Mouse (Mus musculus) limb, embryonic 13.5 days (tissue): ENCODE data around the gene Ccdc73. TPM values are rescaled to one million over a fixed set of nuclear protein-coding genes. Genes with fewer than 3 reads are reported as not detected.
"Not testable (repeated sequence)": the region's sequence is repeated elsewhere in the genome, so short reads cannot be mapped to it uniquely, and the experiment has no call there.

Source experiments
- ATAC-seq: fragments of 200-750 bp; cut with Nextera tagmentation; 2 replicates; pipeline ENCODE4 v1.8.0; 2017; ENCODE audit warnings: low read depth, moderate number of reproducible peaks, moderate TSS enrichment; ENCODE audit not compliant: low FRiP score
- H3K27ac ChIP-seq: fragments of 300-500 bp; sonication (generic); 2 replicates; pipeline ENCODE4 v1.5.1; 2015; ENCODE audit warnings: inconsistent platforms, mild to moderate bottlenecking, moderate library complexity
- H3K27me3 ChIP-seq: fragments of 300-500 bp; sonication (generic); 2 replicates; pipeline ENCODE4 v1.6.1; 2015; ENCODE audit warnings: mild to moderate bottlenecking, inconsistent platforms
- H3K36me3 ChIP-seq: fragments of 300-500 bp; sonication (generic); 2 replicates; pipeline ENCODE4 v1.6.1; 2015; ENCODE audit warnings: inconsistent platforms, mild to moderate bottlenecking, moderate library complexity
- H3K4me1 ChIP-seq: fragments of 300-500 bp; sonication (generic); 2 replicates; pipeline ENCODE4 v1.6.1; 2015; ENCODE audit warnings: inconsistent platforms
- H3K4me2 ChIP-seq: fragments of 300-500 bp; sonication (generic); replicated peaks from 2 replicates; pipeline ENCODE4 v1.6.1; 2015; ENCODE audit warnings: inconsistent platforms, mild to moderate bottlenecking, moderate library complexity
- H3K4me3 ChIP-seq: fragments of 300-500 bp; sonication (generic); 2 replicates; pipeline ENCODE4 v1.5.1; 2015; ENCODE audit warnings: moderate library complexity, mild to moderate bottlenecking, inconsistent platforms
- H3K9ac ChIP-seq: fragments of 300-500 bp; sonication (generic); 2 replicates; pipeline ENCODE4 v1.6.1; 2015; ENCODE audit warnings: mild to moderate bottlenecking, inconsistent platforms
- H3K9me3 ChIP-seq: fragments of 300-500 bp; sonication (generic); 2 replicates; pipeline ENCODE4 v1.6.1; 2016; ENCODE audit warnings: inconsistent platforms
- WGBS: fragments of 180-500 bp; shearing (Covaris S2); methylation state at CpG from one replicate; pipeline ENCODE4 v1.1.7; 2015; 5-methylcytosine and 5-hydroxymethylcytosine counted together
- polyA plus RNA-seq: library from polyadenylated mRNA; unstranded; fragments of >200 nt; fragmentation: Nextera tagmentation; extraction: Ambion mirVana; gene quantifications from 2 replicates; pipeline ENCODE4 v1.2.1, GENCODE M21; 2015

Gene Ccdc73
- polyA plus RNA-seq, 1 experiment from 2014 or later, result 10.9 TPM

GRCm38 (mm10) chr2:104849991-104850359 is 17.6 kb upstream of the Ccdc73 start:
- Histone ChIP-seq H3K36me3 (no peaks in the 10 kb centered on the region), H3K9ac (no peak overlapping the region; the same call in 1 of the 2 replicates), H3K4me2 (peak overlapping the region; percentile 97), H3K4me1 (peaks cover 23% of the 10 kb centered on the region), H3K9me3 (no peaks in the 10 kb centered on the region), H3K4me3 (peak overlapping the region; percentile 59), H3K27me3 (peaks cover 32% of the 10 kb centered on the region), H3K27ac (no peak overlapping the region)
- no peak for ATAC-seq
- WGBS, result 64% methylated on average over 3 of the region's 3 CpGs

GRCm38 (mm10) chr2:104851686-104852085 is 15.9 kb upstream of the Ccdc73 start:
- Histone ChIP-seq H3K9me3 (no peaks in the 10 kb centered on the region), H3K4me1 (peaks cover 17% of the 10 kb centered on the region), H3K4me3 (no peak overlapping the region), H3K9ac (no peak overlapping the region), H3K36me3 (no peaks in the 10 kb centered on the region), H3K27ac (no peak overlapping the region), H3K4me2 (no peak overlapping the region), H3K27me3 (peaks cover 32% of the 10 kb centered on the region)
- ATAC-seq, result no peak
- 44% methylated on average over 5 of the region's 5 CpGs for WGBS

GRCm38 (mm10) chr2:104852546-104852945 is 15.1 kb upstream of the Ccdc73 start:
- H3K9me3 ChIP-seq, result no peaks in the 10 kb centered on the region
- H3K27me3 ChIP-seq, result peaks cover 32% of the 10 kb centered on the region
- no peaks in the 10 kb centered on the region for H3K36me3 ChIP-seq
- no peak overlapping the region for H3K9ac ChIP-seq
- no peak overlapping the region for H3K4me2 ChIP-seq
- 85% methylated on average over 7 of the region's 7 CpGs for WGBS
- no peak overlapping the region for H3K27ac ChIP-seq
- ATAC-seq, result no peak
- no peak overlapping the region for H3K4me3 ChIP-seq
- H3K4me1 ChIP-seq, result peaks cover 12% of the 10 kb centered on the region; the same call in 1 of the 2 replicates

- WGBS, result 76% methylated on average over 1 of the region's 1 CpGs
- no peak for ATAC-seq
- no peaks in the 10 kb centered on the region for H3K9me3 ChIP-seq
These were observed 12.8 kb upstream of the Ccdc73 start for GRCm38 (mm10) chr2:104854836-104855235.

GRCm38 (mm10) chr2:104855732-104856131 is 11.9 kb upstream of the Ccdc73 start:
- Histone ChIP-seq H3K27ac (no peak overlapping the region), H3K36me3 (no peaks in the 10 kb centered on the region), H3K27me3 (peaks cover 20% of the 10 kb centered on the region), H3K4me1 (no peaks in the 10 kb centered on the region), H3K9me3 (no peaks in the 10 kb centered on the region), H3K9ac (no peak overlapping the region), H3K4me2 (no peak overlapping the region), H3K4me3 (no peak overlapping the region)
- no peak for ATAC-seq
- WGBS, result 30% methylated on average over 3 of the region's 3 CpGs

More at GRCm38 (mm10) chr2:104854836-104855235, 12.8 kb upstream of the Ccdc73 start:
- no peak overlapping the region for H3K9ac ChIP-seq
- H3K27ac ChIP-seq, result no peak overlapping the region
- H3K4me2 ChIP-seq, result no peak overlapping the region
- H3K36me3 ChIP-seq, result no peaks in the 10 kb centered on the region
- H3K27me3 ChIP-seq, result peaks cover 23% of the 10 kb centered on the region
- no peak overlapping the region for H3K4me3 ChIP-seq
- no peaks in the 10 kb centered on the region for H3K4me1 ChIP-seq

GRCm38 (mm10) chr2:104856218-104856617 is 11.4 kb upstream of the Ccdc73 start:
- Histone ChIP-seq H3K9ac (no peak overlapping the region), H3K27ac (no peak overlapping the region), H3K4me3 (no peak overlapping the region), H3K4me2 (no peak overlapping the region), H3K4me1 (no peaks in the 10 kb centered on the region), H3K36me3 (no peaks in the 10 kb centered on the region), H3K27me3 (peaks cover 15% of the 10 kb centered on the region), H3K9me3 (no peaks in the 10 kb centered on the region)
- no peak for ATAC-seq
- WGBS, result 68% methylated on average over 1 of the region's 1 CpGs

- WGBS, result 84% methylated on average over 3 of the region's 3 CpGs
- not testable (repeated sequence) for H3K4me3 ChIP-seq, H3K4me1 ChIP-seq, H3K9me3 ChIP-seq, H3K27me3 ChIP-seq, ATAC-seq, H3K9ac ChIP-seq, H3K27ac ChIP-seq, H3K36me3 ChIP-seq, H3K4me2 ChIP-seq
These were observed 9.5 kb upstream of the Ccdc73 start for GRCm38 (mm10) chr2:104858083-104858482.

GRCm38 (mm10) chr2:104859060-104859459 is 8.5 kb upstream of the Ccdc73 start:
- no peak for ATAC-seq
- Histone ChIP-seq H3K4me2 (no peak overlapping the region), H3K9ac (no peak overlapping the region), H3K36me3 (no peaks in the 10 kb centered on the region), H3K27ac (no peak overlapping the region), H3K27me3 (no peaks in the 10 kb centered on the region), H3K4me3 (no peak overlapping the region), H3K9me3 (no peaks in the 10 kb centered on the region), H3K4me1 (no peaks in the 10 kb centered on the region)
- WGBS, result 65% methylated on average over 5 of the region's 5 CpGs

- Histone ChIP-seq H3K4me1 (no peaks in the 10 kb centered on the region), H3K9me3 (no peaks in the 10 kb centered on the region), H3K27me3 (no peaks in the 10 kb centered on the region), H3K9ac (no peak overlapping the region), H3K36me3 (no peaks in the 10 kb centered on the region), H3K27ac (no peak overlapping the region), H3K4me3 (no peak overlapping the region), H3K4me2 (no peak overlapping the region)
- ATAC-seq, result no peak
- WGBS, result 81% methylated on average over 10 of the region's 10 CpGs
These were observed 7.2 kb upstream of the Ccdc73 start for GRCm38 (mm10) chr2:104860426-104860825.

GRCm38 (mm10) chr2:104864176-104864860 is 3.3 kb upstream of the Ccdc73 start:
- Histone ChIP-seq H3K4me2 (no peak overlapping the region), H3K9me3 (no peaks in the 10 kb centered on the region), H3K27ac (no peak overlapping the region), H3K36me3 (no peaks in the 10 kb centered on the region), H3K4me1 (no peaks in the 10 kb centered on the region), H3K27me3 (no peaks in the 10 kb centered on the region), H3K9ac (no peak overlapping the region), H3K4me3 (no peak overlapping the region)
- WGBS, result 88% methylated on average over 4 of the region's 4 CpGs
- ATAC-seq, result no peak

GRCm38 (mm10) chr2:104869101-104869500 is 1.5 kb downstream of the Ccdc73 start:
- Histone ChIP-seq H3K27ac (no peak overlapping the region), H3K4me2 (no peak overlapping the region), H3K36me3 (no peaks in the 10 kb centered on the region), H3K9me3 (no peaks in the 10 kb centered on the region), H3K27me3 (no peaks in the 10 kb centered on the region), H3K4me1 (no peaks in the 10 kb centered on the region), H3K4me3 (no peak overlapping the region), H3K9ac (no peak overlapping the region)
- WGBS, result 74% methylated on average over 3 of the region's 3 CpGs
- no peak for ATAC-seq

- no peaks in the 10 kb centered on the region for H3K9me3 ChIP-seq
- 84% methylated on average over 8 of the region's 8 CpGs for WGBS
- no peak for ATAC-seq
- no peak overlapping the region for H3K27ac ChIP-seq
- H3K4me1 ChIP-seq, result no peaks in the 10 kb centered on the region
- no peaks in the 10 kb centered on the region for H3K36me3 ChIP-seq
- H3K27me3 ChIP-seq, result no peaks in the 10 kb centered on the region
- no peak overlapping the region for H3K9ac ChIP-seq
- no peak overlapping the region for H3K4me3 ChIP-seq
- H3K4me2 ChIP-seq, result no peak overlapping the region
These were observed 11.2 kb downstream of the Ccdc73 start for GRCm38 (mm10) chr2:104878794-104879193.

GRCm38 (mm10) chr2:104886109-104886508 is 18.5 kb downstream of the Ccdc73 start:
- no peak for ATAC-seq
- Histone ChIP-seq H3K9me3 (no peaks in the 10 kb centered on the region), H3K4me2 (no peak overlapping the region)

More at GRCm38 (mm10) chr2:104886109-104886508, 18.5 kb downstream of the Ccdc73 start:
- H3K36me3 ChIP-seq, result no peaks in the 10 kb centered on the region
- no peaks in the 10 kb centered on the region for H3K27me3 ChIP-seq
- no peak overlapping the region for H3K27ac ChIP-seq
- H3K4me1 ChIP-seq, result no peaks in the 10 kb centered on the region
- no peak overlapping the region for H3K9ac ChIP-seq
- WGBS, result 91% methylated on average over 18 of the region's 18 CpGs
- no peak overlapping the region for H3K4me3 ChIP-seq
